Mouse (Mus musculus): ENCODE measurements around the gene Dffb.

GRCm38 (mm10) chr4:153980470-153980869, 5.5 kb upstream of the Dffb start:
- TF ChIP-seq CTCF (IDR thresholded peaks at IDR 0.05; ENCODE audit: extremely low read depth, insufficient read depth, insufficient read length, insufficient replicate concordance) (no peak), POLR2A (IDR thresholded peaks at IDR 0.05; ENCODE audit: low read depth, low read length) (no peak)

Data from spleen, adult 2 months (tissue).